Mouse (Mus musculus): Measurements from ENCODE around the gene Shroom4.

DNA sequence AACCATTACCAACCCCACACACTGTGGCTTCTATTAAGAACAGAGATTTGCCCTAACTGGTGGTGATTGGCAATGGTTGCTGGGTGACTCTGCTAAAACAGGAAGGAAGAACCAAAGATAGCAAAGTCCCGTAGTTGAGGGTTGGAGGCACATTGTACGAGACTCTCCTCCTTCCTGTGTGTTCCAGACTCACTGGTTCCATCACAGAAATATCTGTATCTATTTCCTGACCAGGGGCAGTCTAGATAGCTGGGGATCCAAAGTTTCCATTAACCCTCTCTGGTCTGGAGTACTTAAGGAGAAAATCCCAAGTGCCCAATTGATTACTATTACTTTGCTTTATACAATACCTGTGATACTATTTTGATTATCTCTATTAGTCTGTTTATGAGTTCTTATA is 35.6 kb downstream of the Shroom4 start:
- no peak for TF ChIP-seq EP300 (IDR thresholded peaks at IDR 0.05)
- no peak for TF ChIP-seq CTCF (IDR thresholded peaks at IDR 0.05)
